Mouse (Mus musculus): ENCODE measurements around the gene Syt8. TPM values are rescaled to one million over a fixed set of nuclear protein-coding genes. Genes with fewer than 3 reads are reported as not detected.
A peak's percentile ranks its signal among the peaks of the same experiment; 100 is the strongest.

The Syt8 gene
- polyA plus RNA-seq, 1 experiment from 2014 or later = not detected

DNA sequence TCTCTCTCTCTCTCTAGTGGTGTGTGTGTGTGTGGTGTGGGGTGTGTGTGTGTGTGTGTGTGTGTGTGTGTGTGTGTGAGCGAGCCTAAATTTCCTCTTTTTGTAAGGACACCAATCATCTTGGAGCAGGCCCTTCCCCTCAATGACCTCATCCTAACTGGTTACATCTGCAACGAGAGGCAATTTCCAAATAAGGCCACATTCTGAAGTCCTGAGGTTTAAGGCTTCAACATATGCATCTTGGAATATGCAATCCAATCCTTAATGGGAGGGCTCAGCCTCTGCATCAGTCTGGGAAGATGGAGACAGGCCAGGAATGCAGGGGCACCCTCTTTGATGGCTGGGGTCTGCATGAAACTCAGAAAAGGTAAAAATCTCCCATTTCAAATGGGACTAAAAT is 23.4 kb downstream of the Syt8 start:
- peak; percentile 65; the same call in 1 of the 2 replicates for ATAC-seq (ENCODE audit: insufficient number of reproducible peaks, low FRiP score, low TSS enrichment, low read depth)
- 11% methylated on average over 2 of the region's 2 CpGs for WGBS
- H3K4me1 ChIP-seq (ENCODE audit: control insufficient read depth, insufficient read depth, low read length) = peaks cover 8% of the 10 kb centered on the region

DNA sequence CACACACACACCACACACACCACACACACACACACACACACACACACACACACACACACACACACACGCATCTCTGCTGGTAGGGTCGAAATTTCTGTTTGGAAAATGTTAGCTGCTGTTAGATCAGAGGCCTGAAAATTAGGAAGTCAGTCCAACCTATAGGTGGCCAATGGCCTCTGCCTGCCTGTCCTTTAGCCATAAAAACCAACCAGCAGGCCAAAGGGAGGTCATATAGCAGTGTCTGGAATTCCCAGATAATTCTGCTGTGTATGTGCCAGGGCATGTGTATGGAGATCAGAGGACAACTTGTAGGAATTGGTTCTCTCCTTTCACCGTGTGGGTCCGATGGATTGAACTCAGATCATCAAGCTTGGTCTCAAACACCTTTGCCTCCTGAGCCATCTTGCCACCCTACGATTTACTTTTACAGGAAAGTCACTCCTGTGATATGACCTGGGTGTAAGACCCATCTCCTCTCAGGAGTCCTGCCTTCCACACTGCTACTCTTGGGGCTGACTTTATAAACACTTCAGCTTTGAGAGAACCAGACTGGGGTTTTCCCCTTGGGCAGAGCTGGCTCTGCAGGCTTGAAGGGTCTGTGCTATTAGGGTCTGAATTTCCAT is 24.1 kb downstream of the Syt8 start:
- Histone ChIP-seq H3K4me2 (ENCODE audit: low read depth, severe bottlenecking) (no peak overlapping the region), H3K4me1 (ENCODE audit: control insufficient read depth, insufficient read depth, low read length) (peaks cover 8% of the 10 kb centered on the region), H3K36me3 (ENCODE audit: control insufficient read depth, insufficient read depth, low read length) (no peaks in the 10 kb centered on the region), H3K27ac (replicated peaks; ENCODE audit: low read depth, low read length) (peak overlapping the region; percentile 63), H3K9ac (ENCODE audit: low read length) (no peak overlapping the region), H3K9me3 (ENCODE audit: control insufficient read depth, low read length) (no peaks in the 10 kb centered on the region), H3K27me3 (ENCODE audit: control insufficient read depth, insufficient read depth, low read length) (no peaks in the 10 kb centered on the region), H3K4me3 (ENCODE audit: low read depth, low read length) (no peak overlapping the region)
- 79% methylated on average over 5 of the region's 5 CpGs for WGBS
- ATAC-seq (ENCODE audit: insufficient number of reproducible peaks, low FRiP score, low TSS enrichment, low read depth) (no peak), DNase-seq (ENCODE audit: low spot score) (no peak)

More for the DNA sequence above, 23.4 kb downstream of the Syt8 start:
- no peaks in the 10 kb centered on the region for H3K36me3 ChIP-seq (ENCODE audit: control insufficient read depth, insufficient read depth, low read length)
- H3K4me2 ChIP-seq (ENCODE audit: low read depth, severe bottlenecking) = no peak overlapping the region
- H3K9me3 ChIP-seq (ENCODE audit: control insufficient read depth, low read length) = no peaks in the 10 kb centered on the region
- H3K27me3 ChIP-seq (ENCODE audit: control insufficient read depth, insufficient read depth, low read length) = no peaks in the 10 kb centered on the region
- DNase-seq (ENCODE audit: low spot score) = peak; percentile 49
- no peak overlapping the region for H3K9ac ChIP-seq (ENCODE audit: low read length)
- peak overlapping the region; percentile 63 for H3K27ac ChIP-seq (replicated peaks; ENCODE audit: low read depth, low read length)
- H3K4me3 ChIP-seq (ENCODE audit: low read depth, low read length) = no peak overlapping the region

DNA sequence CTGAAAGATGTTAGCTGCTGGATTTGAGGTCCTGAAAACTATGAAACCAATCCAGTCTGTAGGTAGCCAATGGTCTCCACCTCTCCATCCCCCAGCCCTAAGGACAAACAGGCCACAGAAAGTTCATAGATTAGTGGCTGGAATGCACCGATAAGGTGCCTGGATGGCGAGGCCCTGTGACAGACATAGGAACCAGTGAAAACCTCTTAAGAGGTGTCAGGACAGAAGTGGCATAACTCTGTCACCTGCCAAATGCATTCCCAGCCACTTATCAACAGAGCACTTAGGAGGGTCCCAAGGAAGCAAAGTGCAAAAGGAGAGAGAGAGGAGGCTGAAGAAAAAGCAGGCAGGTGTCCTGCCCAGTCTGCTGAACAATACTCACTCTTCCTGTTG is 24.6 kb downstream of the Syt8 start:
- H3K27me3 ChIP-seq (ENCODE audit: control insufficient read depth, insufficient read depth, low read length) = no peaks in the 10 kb centered on the region
- H3K9ac ChIP-seq (ENCODE audit: low read length) = no peak overlapping the region
- H3K4me1 ChIP-seq (ENCODE audit: control insufficient read depth, insufficient read depth, low read length) = peaks cover 8% of the 10 kb centered on the region
- H3K9me3 ChIP-seq (ENCODE audit: control insufficient read depth, low read length) = no peaks in the 10 kb centered on the region
- H3K4me2 ChIP-seq (ENCODE audit: low read depth, severe bottlenecking) = no peak overlapping the region
- ATAC-seq (ENCODE audit: insufficient number of reproducible peaks, low FRiP score, low TSS enrichment, low read depth) (no peak), DNase-seq (ENCODE audit: low spot score) (no peak)
- H3K27ac ChIP-seq (replicated peaks; ENCODE audit: low read depth, low read length) = peak overlapping the region; percentile 63; the same call in 1 of the 2 replicates
- no peak overlapping the region for H3K4me3 ChIP-seq (ENCODE audit: low read depth, low read length)
- H3K36me3 ChIP-seq (ENCODE audit: control insufficient read depth, insufficient read depth, low read length) = no peaks in the 10 kb centered on the region
- 83% methylated on average over 2 of the region's 2 CpGs for WGBS

DNA sequence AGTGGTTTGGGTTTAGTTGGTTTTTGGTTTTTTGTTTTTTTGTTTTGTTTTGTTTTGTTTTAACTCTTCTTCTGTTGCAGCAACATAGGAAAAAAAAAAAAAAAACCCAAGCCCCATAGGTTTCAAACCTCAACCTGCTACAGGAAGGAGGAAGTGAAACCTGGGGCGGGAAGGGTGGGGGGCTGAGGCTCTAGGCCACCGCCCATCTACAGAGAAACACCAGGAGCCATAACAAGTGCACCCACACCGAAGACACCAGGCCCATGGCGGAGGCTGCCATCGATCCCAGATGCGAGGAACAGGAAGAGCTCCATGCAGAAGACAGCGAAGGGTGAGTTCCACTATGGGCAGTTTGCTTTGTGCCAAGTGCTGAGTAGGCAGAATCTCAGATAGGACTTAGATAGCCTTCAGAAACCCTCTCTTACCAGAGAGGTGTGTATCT is 26.0 kb downstream of the Syt8 start, which contains the start of gene Lsp1:
Lsp1 (plus strand) TSS at position 174 of the 442 bp plus-strand sequence.
- WGBS = 92% methylated on average over 7 of the region's 7 CpGs
- ATAC-seq (ENCODE audit: insufficient number of reproducible peaks, low FRiP score, low TSS enrichment, low read depth) = no peak
- no peak within 1 kb of the TSS for H3K27ac ChIP-seq (replicated peaks; ENCODE audit: low read depth, low read length)

DNA sequence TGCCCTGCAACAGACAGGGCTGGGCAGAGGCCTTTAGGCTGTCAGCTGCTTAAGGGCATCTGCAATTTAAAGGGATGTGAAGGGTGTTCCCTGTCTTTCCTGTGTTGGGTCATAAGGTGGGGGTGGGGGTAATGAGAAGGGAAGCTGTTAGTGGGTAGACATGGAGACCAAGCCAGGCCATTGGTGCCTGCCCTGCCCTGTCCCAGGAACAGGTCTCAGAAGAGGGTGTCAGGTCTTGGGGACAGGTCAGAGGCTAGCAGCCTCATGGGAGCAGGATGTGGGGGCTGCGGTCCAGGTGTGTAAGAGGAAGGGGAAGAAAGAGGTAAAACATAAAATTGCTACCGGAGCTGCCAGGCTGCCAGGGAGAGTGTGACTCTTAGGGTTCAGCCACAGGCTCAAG is 26.8 kb downstream of the Syt8 start:
- peaks cover 8% of the 10 kb centered on the region for H3K4me1 ChIP-seq (ENCODE audit: control insufficient read depth, insufficient read depth, low read length)
- H3K36me3 ChIP-seq (ENCODE audit: control insufficient read depth, insufficient read depth, low read length) = no peaks in the 10 kb centered on the region
- H3K27me3 ChIP-seq (ENCODE audit: control insufficient read depth, insufficient read depth, low read length) = no peaks in the 10 kb centered on the region
- no peak for DNase-seq (ENCODE audit: low spot score)
- WGBS = 94% methylated on average over 2 of the region's 2 CpGs
- H3K9ac ChIP-seq (ENCODE audit: low read length) = no peak overlapping the region
- no peak overlapping the region for H3K27ac ChIP-seq (replicated peaks; ENCODE audit: low read depth, low read length)
- H3K4me2 ChIP-seq (ENCODE audit: low read depth, severe bottlenecking) = no peak overlapping the region
- ATAC-seq (ENCODE audit: insufficient number of reproducible peaks, low FRiP score, low TSS enrichment, low read depth) = no peak
- H3K4me3 ChIP-seq (ENCODE audit: low read depth, low read length) = no peak overlapping the region
- H3K9me3 ChIP-seq (ENCODE audit: control insufficient read depth, low read length) = no peaks in the 10 kb centered on the region

More for the DNA sequence above, 26.0 kb downstream of the Syt8 start, which contains the start of gene Lsp1:
- Histone ChIP-seq H3K9me3 (ENCODE audit: control insufficient read depth, low read length) (no peaks in the 10 kb centered on the region), H3K36me3 (ENCODE audit: control insufficient read depth, insufficient read depth, low read length) (no peaks in the 10 kb centered on the region), H3K4me3 (ENCODE audit: low read depth, low read length) (no peak within 1 kb of the TSS), H3K4me1 (ENCODE audit: control insufficient read depth, insufficient read depth, low read length) (peaks cover 8% of the 10 kb centered on the region), H3K27me3 (ENCODE audit: control insufficient read depth, insufficient read depth, low read length) (no peaks in the 10 kb centered on the region), H3K9ac (ENCODE audit: low read length) (no peak within 1 kb of the TSS), H3K4me2 (ENCODE audit: low read depth, severe bottlenecking) (no peak within 1 kb of the TSS)
- no peak for DNase-seq (ENCODE audit: low spot score)

DNA sequence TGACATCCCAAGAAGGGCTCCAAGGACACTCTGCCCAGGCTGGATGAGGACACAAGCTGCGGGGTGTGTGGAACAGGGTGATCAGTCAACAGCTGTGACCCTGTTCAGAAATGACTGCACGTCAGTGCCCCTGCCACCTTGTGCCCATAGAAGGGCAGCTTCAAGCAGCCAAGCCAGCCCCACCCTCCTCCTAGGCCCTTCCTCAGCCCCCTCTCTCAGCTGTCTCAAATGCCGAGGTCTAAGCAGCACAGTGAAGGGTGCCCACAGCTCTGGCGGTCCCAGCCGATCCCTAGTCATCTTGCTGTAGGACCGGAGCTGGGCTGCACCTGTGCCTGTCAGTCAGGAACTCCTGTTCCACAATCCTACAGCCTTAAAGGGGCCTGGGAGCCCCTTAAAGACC is 27.5 kb downstream of the Syt8 start:
- no peaks in the 10 kb centered on the region for H3K9me3 ChIP-seq (ENCODE audit: control insufficient read depth, low read length)
- peaks cover 8% of the 10 kb centered on the region for H3K4me1 ChIP-seq (ENCODE audit: control insufficient read depth, insufficient read depth, low read length)
- no peak for DNase-seq (ENCODE audit: low spot score)
- ATAC-seq (ENCODE audit: insufficient number of reproducible peaks, low FRiP score, low TSS enrichment, low read depth) = no peak
- H3K27me3 ChIP-seq (ENCODE audit: control insufficient read depth, insufficient read depth, low read length) = no peaks in the 10 kb centered on the region
- H3K36me3 ChIP-seq (ENCODE audit: control insufficient read depth, insufficient read depth, low read length) = no peaks in the 10 kb centered on the region
- no peak overlapping the region for H3K9ac ChIP-seq (ENCODE audit: low read length)
- no peak overlapping the region for H3K4me3 ChIP-seq (ENCODE audit: low read depth, low read length)
- no peak overlapping the region for H3K4me2 ChIP-seq (ENCODE audit: low read depth, severe bottlenecking)
- 87% methylated on average over 6 of the region's 6 CpGs for WGBS
- H3K27ac ChIP-seq (replicated peaks; ENCODE audit: low read depth, low read length) = no peak overlapping the region

DNA sequence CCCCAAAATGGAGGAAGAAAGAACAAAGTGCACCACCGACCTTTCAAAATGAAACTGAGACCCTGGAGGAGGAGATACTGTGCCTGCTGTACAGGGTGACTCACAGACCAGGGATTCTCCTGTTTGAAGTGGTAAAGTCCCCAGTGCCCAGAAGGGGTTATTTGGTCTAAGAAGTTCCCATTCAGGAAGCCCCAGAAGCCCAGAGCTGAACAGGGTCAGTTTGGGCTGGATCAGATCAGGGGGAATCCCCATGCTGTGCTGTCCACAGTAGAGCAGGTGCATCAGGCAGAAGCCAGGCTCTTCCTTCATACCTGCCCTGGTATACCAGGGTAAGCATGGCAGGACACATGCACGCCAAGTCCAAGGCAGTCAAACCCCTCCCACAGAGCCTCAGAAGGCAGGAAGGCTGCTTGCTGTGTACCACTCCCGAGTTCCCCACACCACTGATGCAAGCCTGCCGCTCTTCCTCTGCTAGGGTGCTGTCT is 28.0 kb downstream of the Syt8 start:
- H3K27ac ChIP-seq (replicated peaks; ENCODE audit: low read depth, low read length) = no peak overlapping the region
- DNase-seq (ENCODE audit: low spot score) (no peak), ATAC-seq (ENCODE audit: insufficient number of reproducible peaks, low FRiP score, low TSS enrichment, low read depth) (no peak)
- no peak overlapping the region for H3K4me3 ChIP-seq (ENCODE audit: low read depth, low read length)
- H3K9ac ChIP-seq (ENCODE audit: low read length) = no peak overlapping the region
- H3K4me2 ChIP-seq (ENCODE audit: low read depth, severe bottlenecking) = no peak overlapping the region
- 77% methylated on average over 4 of the region's 4 CpGs for WGBS
- no peaks in the 10 kb centered on the region for H3K9me3 ChIP-seq (ENCODE audit: control insufficient read depth, low read length)
- H3K4me1 ChIP-seq (ENCODE audit: control insufficient read depth, insufficient read depth, low read length) = peaks cover 7% of the 10 kb centered on the region
- no peaks in the 10 kb centered on the region for H3K36me3 ChIP-seq (ENCODE audit: control insufficient read depth, insufficient read depth, low read length)
- no peaks in the 10 kb centered on the region for H3K27me3 ChIP-seq (ENCODE audit: control insufficient read depth, insufficient read depth, low read length)

DNA sequence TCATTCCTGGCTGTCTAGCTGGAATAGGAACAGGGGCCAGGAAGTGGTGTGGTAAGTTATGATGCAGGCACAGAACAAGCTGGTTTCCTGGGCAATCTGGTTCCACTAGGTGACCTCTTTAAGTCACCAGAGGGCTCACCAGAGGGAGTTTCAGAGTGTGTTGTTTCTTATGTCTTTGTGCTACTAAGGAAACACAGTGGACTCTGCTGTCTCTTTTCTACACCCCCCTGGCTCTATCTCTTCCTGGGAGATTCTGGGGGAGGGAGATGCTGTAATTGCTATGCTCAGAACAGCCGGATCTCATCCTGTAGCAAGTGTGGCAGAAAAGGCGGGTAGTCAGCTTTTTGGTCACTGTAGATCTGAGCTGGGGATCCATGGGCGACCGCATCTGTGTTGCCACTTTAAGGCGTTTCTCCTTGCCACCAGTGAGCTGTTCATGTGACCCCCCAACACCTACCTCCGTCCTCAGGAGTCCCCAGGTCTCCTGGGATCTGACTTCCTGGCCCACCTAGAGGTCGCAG is 35.6 kb downstream of the Syt8 start:
- 80% methylated on average over 7 of the region's 7 CpGs for WGBS

More for the DNA sequence above, 35.6 kb downstream of the Syt8 start:
- no peak overlapping the region for H3K27ac ChIP-seq (replicated peaks; ENCODE audit: low read depth, low read length)
- H3K4me1 ChIP-seq (ENCODE audit: control insufficient read depth, insufficient read depth, low read length) = peaks cover 22% of the 10 kb centered on the region
- no peak for ATAC-seq (ENCODE audit: insufficient number of reproducible peaks, low FRiP score, low TSS enrichment, low read depth)
- no peaks in the 10 kb centered on the region for H3K9me3 ChIP-seq (ENCODE audit: control insufficient read depth, low read length)
- H3K4me2 ChIP-seq (ENCODE audit: low read depth, severe bottlenecking) = no peak overlapping the region
- no peak for DNase-seq (ENCODE audit: low spot score)
- H3K9ac ChIP-seq (ENCODE audit: low read length) = no peak overlapping the region
- no peak overlapping the region for H3K4me3 ChIP-seq (ENCODE audit: low read depth, low read length)
- no peaks in the 10 kb centered on the region for H3K36me3 ChIP-seq (ENCODE audit: control insufficient read depth, insufficient read depth, low read length)
- H3K27me3 ChIP-seq (ENCODE audit: control insufficient read depth, insufficient read depth, low read length) = no peaks in the 10 kb centered on the region
